Mouse (Mus musculus) heart, adult 2 months (tissue): ENCODE data around the gene Mip.
"Not testable (repeated sequence)": the region's sequence is repeated elsewhere in the genome, so short reads cannot be mapped to it uniquely, and the experiment has no call there.

Experiments used
- CTCF ChIP-seq: fragments of 200-600 bp; IDR thresholded peaks from 2 replicates; pipeline ENCODE4 v1.8.1; 2022; ENCODE audit warnings: antibody characterized with exemption, mild to moderate bottlenecking, moderate library complexity
- EP300 ChIP-seq: fragments of 200-500 bp; IDR thresholded peaks from 2 replicates; pipeline ENCODE4 v1.6.1; 2011; ENCODE audit warnings: low read depth, low read length, control low read depth; ENCODE audit not compliant: insufficient read depth
- POLR2A ChIP-seq: fragments of 200-500 bp; IDR thresholded peaks from 2 replicates; pipeline ENCODE4 v1.6.1; 2011; ENCODE audit warnings: mild to moderate bottlenecking, low read depth, low read length, control low read depth; ENCODE audit not compliant: insufficient read depth

DNA sequence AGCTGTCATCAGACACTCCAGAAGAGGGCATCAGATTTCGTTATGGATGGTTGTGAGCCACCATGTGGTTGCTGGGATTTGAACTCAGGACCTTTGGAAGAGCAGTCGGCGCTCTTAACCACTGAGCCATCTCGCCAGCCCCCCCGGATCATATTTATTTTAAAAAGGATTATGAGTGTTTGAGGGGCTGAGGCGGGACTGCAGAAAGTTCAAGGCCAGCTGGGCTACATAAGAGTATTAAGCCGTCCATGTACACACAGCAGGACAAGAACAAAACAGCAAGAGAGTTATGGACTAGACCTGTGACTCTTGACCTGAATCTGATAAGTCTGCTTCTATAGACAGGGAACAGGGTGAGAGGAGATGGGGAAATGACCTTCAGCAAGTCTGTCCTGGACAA, 34.7 kb downstream of the Mip start:
- not testable (repeated sequence) for TF ChIP-seq EP300, CTCF, POLR2A
